ENCODE assay signal across 8 mouse cellular contexts in the genomic region with DNA sequence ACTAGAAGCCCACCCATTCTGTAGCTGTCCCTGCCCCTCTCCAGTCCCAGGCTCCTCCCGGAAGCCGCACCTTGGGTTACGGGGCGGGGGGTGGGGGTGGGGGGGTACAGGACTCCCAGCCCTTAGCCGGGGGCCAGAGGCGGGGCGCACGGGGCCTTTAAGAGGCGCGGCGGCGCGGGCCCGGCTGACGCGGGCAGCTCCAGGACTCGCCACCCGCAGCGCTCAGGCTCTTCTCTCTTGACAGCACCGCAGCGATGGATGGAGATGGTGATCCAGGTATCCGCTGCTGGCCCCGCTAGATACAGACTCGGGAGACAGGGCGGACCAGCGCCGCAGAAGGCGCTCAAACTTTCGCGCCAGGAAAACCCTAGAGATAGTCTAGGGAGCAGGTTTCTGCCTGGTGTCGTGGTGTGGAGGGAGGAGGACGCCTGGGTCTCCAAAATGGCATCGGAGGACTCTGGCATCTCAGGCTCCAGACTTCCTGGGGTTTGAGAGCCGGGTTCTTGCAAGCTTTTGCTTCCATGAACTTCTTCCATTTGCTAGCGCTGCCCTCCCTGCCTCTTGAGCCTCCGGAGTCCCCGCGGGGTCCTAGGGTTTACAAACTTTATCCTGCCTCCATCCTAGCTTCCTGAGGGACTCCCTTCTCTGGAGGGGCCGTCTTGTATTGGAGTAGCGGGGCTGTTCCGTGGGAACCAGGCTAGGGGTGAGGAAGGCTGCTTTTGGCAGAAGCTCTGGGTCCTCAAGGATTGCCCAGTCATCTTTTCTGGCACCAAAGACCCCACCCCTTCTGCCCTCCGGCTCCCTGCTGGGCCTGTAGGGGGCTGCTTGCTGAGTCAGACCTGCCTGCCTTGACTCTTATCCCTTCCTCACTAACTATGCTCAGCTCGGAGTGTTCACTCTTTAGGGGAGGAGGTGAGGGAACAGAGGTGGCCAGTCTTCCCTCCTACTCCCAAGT. TPM values are rescaled to one million over a fixed set of nuclear protein-coding genes. Genes with fewer than 3 reads are reported as not detected.
DNase-seq lines count a peak whose midpoint lies in the region; ATAC-seq and TF ChIP-seq lines count a peak whose summit lies in the region.

A gene (minus strand): TSS at position 47 of the 955 bp plus-strand sequence.
A gene (plus strand): TSS at position 186 of the 955 bp plus-strand sequence.

- DNase-seq in heart, adult 8-10 months (ENCODE audit: low spot score) = no peak
- no peak for DNase-seq in ES-E14 (ENCODE audit: low read depth, low spot score)
- peak; percentile 83 for DNase-seq in cerebellum, adult 9-11 months
- peak; percentile 74 for DNase-seq in induced T-regulatory cell, adult 2 months (ENCODE audit: low read depth)

- peaks cover 8% of the 10 kb centered on the region; the same call in 1 of the 2 replicates for H3K36me3 ChIP-seq in heart, embryonic 16.5 days (ENCODE audit: control insufficient read depth, insufficient read depth)
- peaks cover 11% of the 10 kb centered on the region for H3K36me3 ChIP-seq in ES-E14 (ENCODE audit: control insufficient read depth, insufficient read depth, low read length, poor library complexity, severe bottlenecking)
- H3K36me3 ChIP-seq in limb, embryonic 13.5 days = peaks cover 21% of the 10 kb centered on the region

- no peak for TF ChIP-seq CTCF in olfactory bulb, adult 2 months (IDR thresholded peaks at IDR 0.05; ENCODE audit: insufficient read depth, low read depth, low read length)

- ATAC-seq in heart, embryonic 16.5 days (replicated peaks; ENCODE audit: extremely low read depth, insufficient read depth, low FRiP score) = peak; percentile 45; the same call in 1 of the 2 replicates
- ATAC-seq in limb, embryonic 13.5 days (ENCODE audit: low FRiP score, low read depth) = peak; percentile 76
- no peak for ATAC-seq in monocyte, adult 5-6 weeks (replicated peaks; ENCODE audit: insufficient number of reproducible peaks, low FRiP score, low TSS enrichment, poor library complexity, severe bottlenecking)

- in situ Hi-C loops in ES-E14 (cut with MboI; ENCODE audit: low sequenced_read_pairs in 2 of 2, unreplicated experiment in 2 of 2) = no loop called here

- H3K4me3 ChIP-seq in heart, embryonic 16.5 days (ENCODE audit: low read length) = peak within 1 kb of the TSS; percentile 80
- H3K4me3 ChIP-seq in ES-E14 (ENCODE audit: insufficient read depth in 1 of 2, low read depth in 1 of 2, low read length in 2 of 2, poor library complexity in 1 of 2, severe bottlenecking in 1 of 2) = peak within 1 kb of the TSS; percentile 82 to 95
- H3K4me3 ChIP-seq in limb, embryonic 13.5 days = peak within 1 kb of the TSS; percentile 68
- peak within 1 kb of the TSS; percentile 95 for H3K4me3 ChIP-seq in olfactory bulb, adult 2 months (ENCODE audit: insufficient read depth, low read depth, low read length)

- peak within 1 kb of the TSS; percentile 89 for H3K4me2 ChIP-seq in heart, embryonic 16.5 days (ENCODE audit: low read depth, low read length)
- H3K4me2 ChIP-seq in limb, embryonic 13.5 days (replicated peaks) = peak within 1 kb of the TSS; percentile 97

- under 1% methylated on average over 43 of the region's 43 CpGs for WGBS in heart, embryonic 16.5 days
- under 1% methylated on average over 43 of the region's 43 CpGs for WGBS in limb, embryonic 13.5 days
- WGBS in olfactory bulb, adult 2 months = 4% methylated on average over 43 of the region's 43 CpGs

- peaks cover 20% of the 10 kb centered on the region; the same call in 1 of the 2 replicates for H3K4me1 ChIP-seq in heart, embryonic 16.5 days (ENCODE audit: control insufficient read depth, insufficient read depth, low read length)
- peaks cover 3 to 34% of the 10 kb centered on the region in 2 experiments; a peak in 2 of 4 replicates for H3K4me1 ChIP-seq in ES-E14 (ENCODE audit: control insufficient read depth in 2 of 2, insufficient read depth in 2 of 2, low read length in 2 of 2, poor library complexity in 1 of 2)
- peaks cover 41% of the 10 kb centered on the region for H3K4me1 ChIP-seq in limb, embryonic 13.5 days
- peaks cover 41% of the 10 kb centered on the region for H3K4me1 ChIP-seq in olfactory bulb, adult 2 months (ENCODE audit: control insufficient read depth, insufficient read depth, low read length)

- peaks cover 49% of the 10 kb centered on the region for H3K27me3 ChIP-seq in heart, embryonic 16.5 days (ENCODE audit: control insufficient read depth, insufficient read depth, low read length)
- H3K27me3 ChIP-seq in limb, embryonic 13.5 days = peaks cover 56% of the 10 kb centered on the region

- H3K9ac ChIP-seq in heart, embryonic 16.5 days (ENCODE audit: low read length) = peak within 1 kb of the TSS; percentile 80
- peak within 1 kb of the TSS; percentile 85 for H3K9ac ChIP-seq in ES-E14 (ENCODE audit: insufficient read depth, low read depth, low read length, poor library complexity, severe bottlenecking)
- H3K9ac ChIP-seq in limb, embryonic 13.5 days = peak within 1 kb of the TSS; percentile 74

- no peak for TF ChIP-seq POLR2A in olfactory bulb, adult 2 months (IDR thresholded peaks at IDR 0.05; ENCODE audit: insufficient read depth, low read depth, low read length)

- no peaks in the 10 kb centered on the region for H3K9me3 ChIP-seq in heart, embryonic 16.5 days (replicated peaks; ENCODE audit: control insufficient read depth, low read length)
- no peaks in the 10 kb centered on the region for H3K9me3 ChIP-seq in ES-E14 (ENCODE audit: control insufficient read depth, insufficient read depth, low read depth, low read length)
- no peaks in the 10 kb centered on the region for H3K9me3 ChIP-seq in limb, embryonic 13.5 days

- H3K27ac ChIP-seq in heart, embryonic 16.5 days (ENCODE audit: low read length) = peak within 1 kb of the TSS; percentile 70
- peak within 1 kb of the TSS; percentile 64 for H3K27ac ChIP-seq in ES-E14 (ENCODE audit: insufficient read depth, low read depth, low read length, poor library complexity, severe bottlenecking)
- H3K27ac ChIP-seq in limb, embryonic 13.5 days = peak within 1 kb of the TSS; percentile 44; the same call in 1 of the 2 replicates
- peak within 1 kb of the TSS; percentile 85 for H3K27ac ChIP-seq in olfactory bulb, adult 2 months (ENCODE audit: insufficient read depth, low read depth, low read length)

TF ChIP-seq in ES-E14, 5 proteins besides CTCF, POLR2A, EP300 and RAD21:
- no peak for TF ChIP-seq MAFK (IDR thresholded peaks at IDR 0.05; ENCODE audit: insufficient read depth, low read depth, low read length)
- no peak for TF ChIP-seq ZC3H11A (IDR thresholded peaks at IDR 0.05; ENCODE audit: borderline replicate concordance, low read depth, low read length)
- no peak for TF ChIP-seq HCFC1 (IDR thresholded peaks at IDR 0.05; ENCODE audit: borderline replicate concordance, insufficient read depth, low read length)
- no peak for TF ChIP-seq CHD2 (IDR thresholded peaks at IDR 0.05; ENCODE audit: low read depth, low read length)
- no peak for TF ChIP-seq ZNF384 (IDR thresholded peaks at IDR 0.05; ENCODE audit: low read depth, low read length)

RNA-seq across cellular contexts. Expression of the first gene that starts in this region (rescaled TPM):
- polyA plus RNA-seq in heart, embryonic 16.5 days (2015; fragmentation: Nextera tagmentation; extraction: Ambion mirVana) = 32.4 and 33.8 TPM in 2 replicates
- 10 to 100 TPM; 25.2 to 33.4 (median 25.5) TPM for total RNA-seq in heart, adult 8-10 months (2022)
- 5.1 and 11.0 TPM in 2 replicates for total RNA-seq in ES-E14 (2012; rRNA removed)
- polyA plus RNA-seq in limb, embryonic 13.5 days (2015; fragmentation: Nextera tagmentation; extraction: Ambion mirVana) = 14.6 and 16.6 TPM in 2 replicates
- not detected in 2 replicates for polyA plus RNA-seq in olfactory bulb, adult 2 months (2012; ENCODE audit: insufficient read depth, insufficient read length, low replicate concordance, missing spikeins)
- 1.5 to 3.5 TPM (median 2.6 TPM) in 3 replicates for total RNA-seq in monocyte, adult 5-6 weeks (2017)

RNA-seq across cellular contexts. Expression of the second gene that starts in this region (rescaled TPM):
- polyA plus RNA-seq in heart, embryonic 16.5 days (2015; fragmentation: Nextera tagmentation; extraction: Ambion mirVana) = 0.60 and 1.0 TPM in 2 replicates
- total RNA-seq in heart, adult 8-10 months (2022) = under 1 TPM; 0.27 to 0.57 (median 0.31) TPM
- total RNA-seq in ES-E14 (2012; rRNA removed) = 16.5 and 23.7 TPM in 2 replicates
- 5.5 and 5.9 TPM in 2 replicates for polyA plus RNA-seq in limb, embryonic 13.5 days (2015; fragmentation: Nextera tagmentation; extraction: Ambion mirVana)
- polyA plus RNA-seq in olfactory bulb, adult 2 months (2012; ENCODE audit: insufficient read depth, insufficient read length, low replicate concordance, missing spikeins) = not detected in 2 replicates
- not detected in 3 replicates for total RNA-seq in monocyte, adult 5-6 weeks (2017)

Comparison
In these comparisons a context has a peak if more than half of its experiments do, and no peak if none do; other contexts are left out.
1. RNA of the second gene that starts in this region (total RNA-seq): 16.5 to 23.7 TPM in ES-E14; 0.27 to 0.57 TPM in heart, adult 8-10 months and not detected in monocyte, adult 5-6 weeks; every median in the first group is over 10 times any median in the second.
2. RNA of the first gene that starts in this region (polyA plus RNA-seq): 32.4 to 33.8 TPM in heart, embryonic 16.5 days and 14.6 to 16.6 TPM in limb, embryonic 13.5 days; not detected in olfactory bulb, adult 2 months; every median in the first group is over 10 times any median in the second.
3. DNase-seq: peak in cerebellum, adult 9-11 months (single experiment) and induced T-regulatory cell, adult 2 months (single experiment); none in heart, adult 8-10 months (single experiment) and ES-E14 (single experiment).
4. Peak in every context shown above with its lines, with median percentiles within 50 percentile points of each other: H3K27ac ChIP-seq, H3K4me3 ChIP-seq and H3K9ac ChIP-seq.